Mouse (Mus musculus) right cerebral cortex, postnatal 14 days (tissue): ENCODE data around the gene Hoxb8.
A peak's percentile ranks its signal among the peaks of the same experiment; 100 is the strongest.

Experiments
- DNase-seq: peaks from one replicate; pipeline ENCODE4 v3.0.0; 2022

Gene Hoxb8

DNA sequence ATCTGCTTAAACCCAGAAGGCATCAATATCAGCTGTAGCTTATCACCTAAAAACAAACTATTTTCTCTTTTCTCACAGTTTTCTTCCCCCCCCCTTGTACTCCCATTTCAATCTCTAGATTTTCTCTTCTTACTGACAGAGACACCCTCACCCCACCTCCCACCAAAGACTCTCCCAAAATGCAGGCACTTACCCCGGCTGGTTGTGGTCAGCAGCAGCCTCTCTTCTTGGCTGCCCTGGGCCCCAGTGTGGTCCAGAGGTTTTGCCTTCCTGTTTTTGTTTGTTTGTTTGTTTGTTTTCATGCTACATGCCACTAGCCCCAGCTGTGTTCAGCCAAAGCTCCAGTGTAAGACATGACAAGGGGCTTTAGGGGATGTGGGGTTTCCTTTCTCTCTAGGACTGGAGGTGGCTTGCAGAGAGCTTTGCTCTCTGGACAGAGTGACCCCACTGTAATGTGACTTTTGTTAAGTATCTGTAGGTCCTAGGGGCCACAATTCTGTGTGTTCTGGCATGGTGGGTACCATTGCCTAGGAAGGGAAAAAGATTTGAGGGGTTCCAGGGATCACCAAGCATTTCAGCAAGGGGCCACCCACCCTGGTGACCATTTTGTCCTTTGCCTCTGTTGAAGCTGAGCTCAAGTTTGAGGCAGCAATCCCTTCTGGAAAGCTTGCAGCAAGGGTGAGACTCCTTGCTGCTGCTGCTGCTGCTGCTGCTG lies 13.5 kb upstream of the Hoxb8 start:
- DNase-seq = no peak

DNA sequence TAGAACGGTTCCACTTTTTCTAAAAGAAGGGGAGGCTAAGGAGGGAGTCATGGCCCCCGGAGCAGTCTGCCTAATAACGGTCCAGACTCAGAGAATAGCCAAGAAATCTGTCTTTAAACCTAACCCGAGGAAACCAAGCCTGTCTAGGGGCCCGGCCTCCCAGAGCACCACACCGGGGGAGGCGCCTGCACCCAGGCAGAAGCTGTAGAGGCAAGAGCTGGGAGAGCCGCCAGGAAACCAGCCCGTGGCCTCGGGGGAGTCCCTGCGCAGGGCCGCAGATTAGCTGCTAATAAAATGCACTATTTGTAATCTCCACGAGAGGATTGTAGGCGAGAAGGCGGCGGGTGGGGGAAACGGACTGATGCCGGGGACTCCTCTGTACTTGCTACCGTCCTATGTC lies 11.8 kb upstream of the Hoxb8 start:
- no peak for DNase-seq

DNA sequence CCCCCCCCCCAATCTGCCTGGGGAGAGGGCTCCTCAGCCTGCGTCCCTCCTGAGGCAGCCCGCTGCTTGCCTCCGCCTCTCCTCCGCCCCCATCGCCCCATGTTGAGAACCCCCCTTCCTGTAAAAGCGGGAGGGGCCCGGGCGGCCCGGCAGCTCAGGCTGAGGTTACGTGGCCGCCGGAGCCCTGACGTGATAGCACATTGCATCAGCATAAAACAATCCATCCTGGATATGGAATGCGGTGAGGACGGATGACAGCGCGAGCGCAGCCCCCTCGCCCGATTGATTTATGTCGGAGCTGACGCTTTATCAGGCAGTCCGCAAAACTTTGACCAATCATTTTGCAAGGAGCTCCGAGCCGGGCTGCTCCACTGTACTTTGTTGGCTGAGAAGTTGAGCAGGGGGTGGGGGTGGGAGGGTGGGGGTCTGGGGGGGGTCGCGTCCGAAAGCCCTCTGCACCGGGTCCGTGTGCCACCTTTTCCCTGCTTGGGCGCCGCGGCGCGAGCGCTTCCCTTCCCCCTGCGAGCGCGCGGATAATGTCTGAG lies 10.6 kb upstream of the Hoxb8 start, which contains the start of gene Hoxb9:
Gene Hoxb9, plus strand, starts transcription at position 462 of the 545 bp plus-strand sequence.
- DNase-seq = no peak

DNA sequence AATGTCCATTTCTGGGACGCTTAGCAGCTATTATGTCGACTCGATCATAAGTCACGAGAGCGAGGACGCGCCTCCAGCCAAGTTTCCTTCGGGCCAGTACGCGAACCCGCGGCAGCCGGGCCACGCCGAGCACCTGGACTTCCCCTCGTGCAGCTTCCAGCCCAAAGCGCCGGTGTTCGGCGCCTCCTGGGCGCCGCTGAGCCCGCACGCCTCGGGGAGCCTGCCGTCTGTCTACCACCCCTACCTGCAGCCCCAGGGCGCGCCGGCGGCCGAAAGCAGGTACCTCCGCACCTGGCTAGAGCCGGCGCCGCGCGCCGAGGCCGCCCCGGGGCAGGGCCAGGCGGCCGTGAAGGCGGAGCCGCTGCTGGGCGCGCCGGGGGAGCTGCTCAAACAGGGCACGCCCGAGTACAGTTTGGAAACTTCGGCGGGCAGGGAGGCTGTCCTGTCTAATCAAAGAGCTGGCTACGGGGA lies 10.1 kb upstream of the Hoxb8 start:
- DNase-seq = no peak

DNA sequence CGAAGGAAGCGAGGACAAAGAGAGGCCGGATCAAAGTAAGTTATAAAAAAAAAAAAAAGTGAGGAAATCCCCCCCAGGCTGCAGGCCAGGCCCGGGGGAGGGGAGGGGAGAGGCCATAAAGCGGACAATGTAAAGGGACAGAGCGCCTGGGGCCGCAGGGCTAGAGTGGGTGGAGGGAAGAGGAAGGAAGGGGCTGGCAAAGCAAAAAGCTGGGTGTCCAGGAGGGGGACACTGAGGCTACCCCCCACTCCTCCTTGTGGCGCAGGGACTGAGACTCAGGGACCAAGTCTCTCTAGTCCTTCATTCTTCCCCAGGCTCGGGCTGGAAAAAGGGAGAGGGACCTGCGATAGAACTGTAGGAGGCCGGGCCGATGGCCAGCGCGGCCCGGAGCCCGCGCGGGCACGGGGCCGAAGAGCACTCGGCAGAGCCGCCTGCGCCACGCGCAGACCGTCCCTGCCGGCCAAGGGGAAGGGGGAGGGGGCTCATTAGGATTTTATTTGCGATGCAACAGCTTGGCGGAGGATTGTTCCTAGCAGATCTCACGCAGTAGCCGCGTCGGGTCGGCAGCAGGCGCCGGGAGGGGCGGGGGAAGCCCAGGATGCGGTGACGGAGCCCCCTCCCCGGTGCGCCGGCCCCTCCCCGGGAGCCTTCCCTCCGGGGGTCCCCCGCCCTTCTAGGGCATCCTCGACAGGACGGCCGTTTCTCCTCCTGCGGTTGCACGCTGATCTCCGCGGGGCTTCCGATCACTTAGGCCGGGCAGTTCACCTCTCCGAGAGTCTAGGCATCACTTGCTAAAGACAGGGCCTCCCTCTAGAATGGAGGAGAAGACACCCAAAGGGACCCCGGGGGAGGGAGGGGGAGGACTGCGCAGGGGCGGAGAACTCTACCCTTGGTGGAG lies 9.4 kb upstream of the Hoxb8 start:
- no peak for DNase-seq

DNA sequence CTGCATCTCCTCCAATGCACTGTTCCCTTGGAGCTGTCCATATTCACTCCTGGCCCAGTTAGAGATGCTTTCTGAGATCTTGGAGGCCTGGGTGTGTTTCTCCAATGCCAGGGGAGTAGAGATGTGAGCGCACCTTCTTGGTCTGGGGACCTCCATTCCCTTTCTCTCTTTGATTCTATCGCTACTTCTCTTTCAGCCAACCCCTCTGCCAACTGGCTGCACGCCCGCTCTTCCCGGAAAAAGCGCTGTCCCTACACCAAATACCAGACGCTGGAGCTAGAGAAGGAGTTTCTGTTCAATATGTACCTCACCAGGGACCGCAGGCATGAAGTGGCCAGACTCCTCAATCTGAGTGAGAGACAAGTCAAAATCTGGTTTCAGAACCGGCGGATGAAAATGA lies 7.3 kb upstream of the Hoxb8 start:
- DNase-seq = no peak

DNA sequence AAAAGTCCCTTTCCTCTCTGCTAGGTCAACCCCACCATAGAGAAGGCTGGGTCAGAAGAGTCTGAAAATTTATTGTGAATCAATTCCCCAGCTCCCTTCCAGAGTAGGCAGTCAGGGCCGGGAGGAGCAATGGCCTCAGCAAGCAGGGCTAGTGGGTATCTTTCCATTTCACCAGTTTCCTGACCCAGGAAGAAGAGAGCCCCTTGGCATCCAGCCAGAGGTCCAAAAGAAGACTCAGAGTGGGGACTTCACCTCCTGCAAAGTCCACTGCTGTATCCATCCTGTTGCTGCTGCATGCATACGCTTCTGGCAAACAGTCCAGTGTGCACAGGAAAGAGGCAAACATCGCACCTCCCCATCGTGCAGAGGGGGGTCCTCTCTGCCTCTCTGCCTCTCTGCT lies 5.8 kb upstream of the Hoxb8 start:
- no peak for DNase-seq

DNA sequence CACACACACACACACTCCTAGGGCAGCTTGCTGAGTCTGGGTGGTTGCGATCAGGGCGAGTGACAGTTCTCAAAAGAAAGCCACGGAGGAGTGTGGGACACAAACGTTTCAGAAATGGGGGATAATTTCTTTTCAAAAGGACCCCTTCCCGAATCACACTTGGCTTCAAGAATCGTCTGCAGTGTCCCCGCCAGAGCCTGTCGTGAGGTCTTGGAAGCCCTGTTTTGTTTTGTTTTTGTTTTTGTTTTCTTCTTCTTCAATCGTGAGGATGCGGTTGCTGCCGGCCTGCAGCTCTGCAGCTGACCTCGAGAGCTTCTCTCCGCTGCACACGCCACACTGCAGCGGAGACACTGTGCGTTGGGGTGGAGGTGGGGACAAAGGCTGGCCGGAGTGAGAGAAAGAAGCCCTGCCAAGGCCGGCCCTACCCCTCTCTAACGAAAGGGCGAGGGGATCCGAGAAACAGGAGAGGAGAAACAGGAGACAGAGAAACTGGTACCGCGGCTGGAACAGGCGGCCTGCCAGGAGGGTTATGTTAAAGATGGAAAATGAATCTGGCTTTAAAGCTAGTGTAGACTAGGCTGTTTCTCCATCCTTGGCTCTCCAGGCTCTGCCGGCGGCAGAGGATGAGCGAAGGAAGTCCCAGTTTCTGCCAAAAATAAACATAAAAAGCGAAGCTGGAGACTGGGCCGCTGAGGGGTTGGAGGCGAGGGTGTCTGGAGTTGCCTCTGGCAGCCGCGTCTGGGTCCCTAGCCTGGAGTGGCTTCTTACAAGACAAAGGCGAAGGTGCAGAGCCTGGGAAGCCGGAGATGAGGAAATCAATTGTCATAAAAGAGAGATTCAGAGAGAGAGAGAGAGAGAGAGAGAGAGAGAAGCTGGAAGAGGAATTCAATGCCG lies 4.3 kb upstream of the Hoxb8 start:
- no peak for DNase-seq

DNA sequence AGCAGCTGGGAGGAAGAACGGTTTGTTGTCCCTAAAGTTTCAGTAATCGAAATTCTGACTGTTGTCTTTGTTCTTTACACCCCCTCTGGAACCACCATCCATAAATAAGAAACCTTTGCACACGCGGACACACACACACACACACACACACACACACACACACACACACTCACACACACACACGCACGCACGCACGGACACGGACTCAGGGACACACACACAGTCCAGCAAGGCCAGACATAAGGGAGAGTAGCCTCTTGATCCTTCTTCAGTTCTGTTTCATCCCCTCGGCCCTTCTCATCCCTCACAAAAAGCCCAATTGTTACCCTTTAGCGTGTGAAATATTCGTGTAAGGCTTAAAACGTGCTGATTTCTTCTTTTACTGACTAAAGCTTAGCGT lies 3.4 kb upstream of the Hoxb8 start:
- no peak for DNase-seq

DNA sequence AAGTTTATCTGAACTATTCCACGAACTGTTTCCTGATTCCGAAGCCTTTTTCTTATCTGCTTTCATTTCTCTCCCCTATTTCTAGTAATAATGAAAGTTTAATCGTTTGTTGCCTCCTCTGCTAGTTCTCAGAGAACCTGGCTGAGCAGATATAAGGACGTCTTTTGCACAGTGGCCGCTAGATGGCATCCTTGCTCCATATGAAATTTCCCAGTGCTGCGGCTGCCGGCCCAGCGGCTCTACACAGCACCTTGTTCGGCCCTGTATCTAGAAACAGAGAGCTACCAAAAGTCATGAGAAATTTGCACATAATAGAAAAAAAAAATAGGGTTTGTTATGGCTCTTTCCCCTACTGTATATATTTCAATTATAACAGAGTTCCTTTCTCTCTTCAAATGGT lies 2.9 kb upstream of the Hoxb8 start:
- peak; percentile 78 for DNase-seq

DNA sequence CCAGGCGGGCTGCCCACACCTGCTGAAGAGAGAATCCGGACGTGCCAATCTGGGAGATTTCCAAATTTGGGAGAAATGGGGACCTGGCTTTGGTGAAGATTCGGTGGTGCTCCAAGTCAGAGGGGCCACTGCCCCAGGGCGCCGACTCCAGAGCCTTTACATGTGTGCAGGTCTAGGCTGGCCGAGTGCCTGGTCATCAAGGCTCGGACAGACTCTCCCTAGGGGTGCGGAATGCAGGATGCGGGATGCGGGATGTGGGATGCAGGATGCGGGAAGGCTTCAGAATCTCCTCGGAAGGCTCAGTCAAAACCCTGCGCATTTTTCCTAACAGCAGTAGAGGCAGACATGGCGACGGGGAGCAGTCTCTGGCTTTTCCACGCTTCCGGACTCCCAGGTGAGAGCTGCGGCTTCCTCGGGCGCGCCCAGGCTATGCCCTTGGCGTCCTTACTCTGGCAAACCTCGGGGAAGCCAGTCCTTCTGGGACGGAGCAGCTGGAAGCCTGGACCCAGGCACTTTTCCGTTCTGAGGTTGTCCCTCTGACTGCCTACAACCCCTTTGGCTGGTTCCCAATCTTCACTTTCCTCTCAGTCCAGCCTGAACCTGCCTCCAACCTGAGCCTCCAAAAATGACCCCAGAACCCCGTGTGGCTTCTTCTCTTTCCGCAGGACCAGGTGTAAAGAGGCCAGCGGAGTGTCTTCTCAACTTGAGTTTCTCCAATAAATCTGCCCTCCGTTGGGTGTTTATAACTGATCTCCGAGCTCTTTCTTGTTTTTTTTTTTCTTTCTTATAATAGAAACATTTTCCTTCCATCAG lies 2.1 kb upstream of the Hoxb8 start:
- no peak for DNase-seq

DNA sequence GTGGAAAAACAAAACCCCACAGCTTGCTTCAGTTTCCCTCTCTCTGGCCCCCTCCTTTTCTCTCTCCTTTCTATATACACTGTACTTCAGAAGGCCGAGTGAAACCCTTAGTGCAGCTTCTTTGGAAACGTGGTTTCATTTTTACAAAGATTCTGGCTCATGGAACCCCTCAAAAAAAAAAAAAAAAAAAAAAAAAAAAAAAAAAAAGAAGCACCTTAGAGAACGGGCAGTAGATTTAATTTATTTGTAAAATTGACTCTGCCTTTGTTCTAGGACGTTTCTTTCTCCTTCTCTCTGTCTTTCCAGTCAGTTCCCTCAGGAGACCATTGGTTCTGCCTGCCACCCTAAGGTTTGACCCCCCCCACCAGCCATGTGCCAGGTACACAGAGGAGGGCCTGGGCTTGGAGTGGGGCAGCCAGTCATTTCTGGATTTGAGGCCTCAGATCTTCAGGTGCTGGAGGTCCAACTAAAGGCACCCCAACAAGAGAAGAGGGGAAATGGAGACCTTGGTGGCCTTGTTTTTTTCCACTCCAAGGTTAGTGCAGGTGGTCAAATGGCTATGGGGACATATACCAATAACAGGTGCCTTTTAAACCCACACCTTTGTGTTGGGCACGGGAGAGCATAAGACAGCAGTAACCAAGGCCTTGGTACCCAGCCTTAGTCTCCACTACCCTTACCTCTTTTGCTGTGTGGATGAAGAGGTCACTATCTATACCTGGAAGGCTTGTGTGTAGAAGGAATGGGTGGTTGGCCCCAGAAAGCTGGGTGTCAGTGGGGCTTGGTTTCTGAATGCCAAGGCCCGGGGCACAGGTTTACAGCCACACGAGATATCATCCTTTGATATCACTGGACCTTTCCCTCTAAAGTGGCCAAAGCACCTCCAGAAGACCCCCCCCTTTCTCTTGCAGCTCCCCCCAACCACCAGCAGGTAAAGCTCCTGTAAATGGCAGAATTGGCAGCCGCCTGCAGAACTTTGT lies 1.0 kb upstream of the Hoxb8 start:
- DNase-seq = no peak

DNA sequence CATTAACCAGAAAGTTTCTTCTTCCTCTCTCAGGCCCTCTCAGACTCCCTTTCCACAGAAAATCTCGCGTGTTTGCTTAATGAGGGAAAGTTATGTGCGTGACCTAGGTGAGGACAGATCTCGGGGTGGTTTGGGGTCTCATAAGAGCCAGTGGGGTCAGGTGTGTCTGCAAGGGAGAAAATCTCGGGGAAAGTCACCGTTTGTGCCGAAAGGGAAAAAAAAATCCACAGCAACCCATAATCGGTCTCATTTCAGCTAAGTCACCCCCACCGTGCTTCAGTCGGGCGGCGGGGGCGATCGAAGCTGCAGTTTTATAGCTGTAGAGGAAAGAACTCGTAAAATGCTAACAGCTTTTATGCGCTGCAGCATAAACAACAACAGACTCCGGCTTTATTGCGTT lies 309 bp upstream of the Hoxb8 start:
- no peak for DNase-seq

DNA sequence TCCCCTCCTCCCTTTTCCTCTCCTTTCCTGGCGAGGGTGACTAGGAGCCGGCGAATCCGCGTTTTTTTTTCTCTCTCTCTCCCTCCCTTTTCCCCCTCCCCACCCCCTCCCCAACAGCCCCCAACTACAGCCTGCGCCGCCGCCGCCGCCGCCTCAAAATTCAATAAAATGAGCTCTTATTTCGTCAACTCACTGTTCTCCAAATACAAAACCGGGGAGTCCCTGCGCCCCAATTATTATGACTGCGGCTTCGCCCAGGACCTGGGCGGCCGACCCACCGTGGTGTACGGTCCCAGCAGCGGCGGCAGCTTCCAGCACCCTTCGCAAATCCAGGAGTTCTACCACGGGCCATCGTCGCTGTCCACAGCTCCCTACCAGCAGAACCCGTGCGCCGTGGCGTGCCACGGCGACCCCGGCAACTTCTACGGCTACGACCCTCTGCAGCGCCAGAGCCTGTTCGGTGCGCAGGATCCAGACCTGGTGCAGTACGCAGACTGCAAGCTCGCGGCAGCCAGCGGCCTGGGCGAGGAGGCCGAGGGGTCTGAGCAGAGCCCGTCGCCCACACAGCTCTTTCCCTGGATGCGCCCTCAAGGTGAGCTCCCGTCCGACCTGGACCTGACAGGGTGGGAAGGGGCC lies 1.2 kb downstream of the Hoxb8 start:
- no peak for DNase-seq

DNA sequence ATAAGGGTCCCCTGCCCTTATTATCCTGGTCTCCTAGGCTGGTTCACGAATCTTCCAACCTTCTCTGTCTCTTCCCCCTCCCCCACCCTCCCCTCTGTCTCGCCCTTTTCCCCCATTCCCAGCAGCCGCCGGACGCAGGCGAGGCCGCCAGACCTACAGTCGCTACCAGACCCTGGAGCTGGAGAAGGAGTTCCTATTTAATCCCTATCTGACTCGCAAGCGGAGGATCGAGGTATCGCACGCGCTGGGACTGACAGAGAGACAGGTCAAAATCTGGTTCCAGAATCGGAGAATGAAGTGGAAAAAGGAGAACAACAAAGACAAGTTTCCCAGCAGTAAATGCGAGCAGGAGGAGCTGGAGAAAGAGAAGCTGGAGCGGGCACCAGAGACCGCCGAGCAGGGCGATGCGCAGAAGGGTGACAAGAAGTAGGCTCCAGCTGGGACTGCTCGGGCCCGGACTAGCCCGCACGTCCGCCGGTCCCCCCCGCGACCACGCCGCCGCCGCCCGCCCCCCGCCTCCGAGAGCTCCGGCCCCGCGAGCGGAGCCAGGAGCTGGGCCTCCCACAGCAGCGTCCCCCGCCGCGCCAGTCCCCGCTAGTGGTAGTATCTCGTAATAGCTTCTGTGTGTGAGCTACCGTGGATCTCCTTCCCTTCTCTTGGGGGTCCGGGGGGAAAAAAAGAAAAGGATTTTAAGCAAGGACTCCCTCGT lies 2.5 kb downstream of the Hoxb8 start:
- DNase-seq = no peak

DNA sequence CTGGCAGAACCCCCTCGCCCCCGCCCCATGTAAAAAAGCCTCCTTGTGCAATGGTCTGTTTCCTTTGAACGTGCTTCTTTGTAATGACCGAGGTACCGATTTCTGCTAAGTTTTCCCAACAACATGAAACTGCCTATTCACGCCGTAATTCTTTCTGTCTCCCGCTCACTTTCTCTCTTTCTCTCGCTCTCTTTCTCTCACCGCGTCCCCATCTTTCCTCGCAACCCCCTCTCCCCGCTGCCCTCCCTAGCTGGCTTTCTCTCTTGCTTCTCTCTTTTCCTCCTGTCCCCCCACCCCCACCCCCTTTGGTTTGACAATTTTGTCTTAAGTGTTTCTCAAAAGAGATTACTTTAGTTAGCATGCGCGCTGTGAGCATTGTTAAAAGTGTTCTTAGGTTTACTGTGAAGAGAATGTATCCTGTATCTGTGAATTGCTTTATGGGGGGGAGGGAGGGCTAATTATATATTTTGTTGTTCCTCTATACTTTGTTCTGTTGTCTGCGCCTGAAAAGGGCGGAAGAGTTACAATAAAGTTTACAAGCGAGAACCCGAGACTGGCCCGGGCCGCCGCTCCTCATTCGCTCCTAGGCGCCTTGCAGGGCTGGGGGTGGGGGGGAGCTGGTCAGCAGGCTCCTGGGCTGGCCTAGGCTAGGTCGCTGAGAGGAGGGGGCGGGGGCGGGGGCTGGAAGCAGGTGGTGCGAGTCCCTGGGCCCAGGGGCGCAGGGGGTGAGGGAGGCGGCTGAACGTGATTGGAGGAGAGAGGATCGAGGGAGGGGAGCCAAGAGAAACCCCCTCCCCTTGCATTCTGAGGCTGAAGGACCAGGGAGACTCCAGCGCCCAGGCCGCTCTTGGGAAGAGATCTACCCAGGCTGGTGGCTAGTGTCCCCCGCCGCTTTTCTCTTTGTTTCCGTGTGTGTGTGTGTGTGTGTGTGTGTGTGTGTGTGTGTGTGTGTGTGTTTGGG lies 3.3 kb downstream of the Hoxb8 start:
- no peak for DNase-seq

DNA sequence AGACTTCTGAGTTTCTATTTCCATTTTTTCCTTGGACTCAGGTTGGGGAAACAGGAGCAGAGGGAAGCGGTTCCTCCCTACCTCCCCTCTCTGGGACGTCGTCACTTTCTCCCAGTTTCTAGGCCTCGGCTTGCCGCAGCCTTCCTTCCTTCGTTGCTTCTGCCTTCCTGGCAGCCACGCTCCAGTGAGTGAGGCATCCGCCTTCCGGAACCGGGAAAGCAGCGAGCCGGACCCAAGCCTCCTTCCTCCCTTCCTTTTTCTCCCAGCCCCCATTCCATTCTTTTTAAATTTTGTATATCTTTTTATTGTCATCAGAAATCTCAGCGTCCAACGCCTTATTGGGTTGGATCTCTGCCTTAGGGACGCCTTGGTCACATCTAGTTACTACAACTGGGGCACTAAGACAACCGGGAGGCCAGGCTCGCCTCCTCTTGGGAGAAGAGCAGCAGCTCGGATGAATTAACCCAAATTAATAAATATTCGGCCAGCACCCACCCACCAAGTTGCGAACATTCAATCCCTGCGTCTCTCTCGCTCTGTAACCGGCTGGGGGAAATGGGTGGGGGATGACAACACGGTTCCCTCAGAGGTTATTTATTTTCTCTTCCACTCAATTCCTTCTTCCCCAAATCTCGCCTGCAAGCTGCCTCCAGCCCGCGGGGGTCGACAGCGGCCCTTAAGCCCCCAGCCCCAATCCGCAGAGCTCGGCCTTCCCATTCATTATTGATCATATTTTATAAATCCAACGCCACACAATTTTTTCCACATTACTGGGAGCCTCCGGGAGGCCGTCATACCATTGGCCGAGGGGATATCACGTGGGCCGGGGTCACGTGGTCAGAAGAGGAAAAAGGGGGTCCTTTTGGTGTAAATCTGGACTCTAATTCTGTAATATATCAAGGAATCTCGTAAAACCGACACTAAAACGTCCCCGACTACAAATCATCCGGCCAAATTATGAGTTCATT lies 4.3 kb downstream of the Hoxb8 start, which contains the start of gene Hoxb7:
Gene Hoxb7, plus strand, starts transcription at position 853 of the 968 bp plus-strand sequence.
- no peak for DNase-seq
